Mouse (Mus musculus) cerebellum, adult 2 months (tissue): ENCODE results near the gene Xpnpep1.

Experiments used
- CTCF ChIP-seq: fragments of 200-500 bp; IDR thresholded peaks from 2 replicates; pipeline ENCODE4 v1.5.1; 2011; ENCODE audit warnings: low read depth, mild to moderate bottlenecking, control low read depth, low read length, moderate library complexity, borderline replicate concordance; ENCODE audit not compliant: insufficient read depth
- POLR2A ChIP-seq: fragments of 200-500 bp; IDR thresholded peaks from 2 replicates; pipeline ENCODE4 v1.6.1; 2011; ENCODE audit warnings: low read length, control low read depth, borderline replicate concordance; ENCODE audit not compliant: insufficient read depth

GRCm38 (mm10) chr19:53043423-53044125, 3.6 kb upstream of the Xpnpep1 start:
- TF ChIP-seq POLR2A (no peak), CTCF (no peak)
